Mouse (Mus musculus) testis, adult 2 months (tissue): ENCODE measurements at regions not wholly inside any gene's neighbourhood (a gene's known extent, or its start where the extent isn't known, plus 50 kb on each side); places are given as distances from the start of the nearest gene placed in this dataset.

Experiments used
- CTCF ChIP-seq: fragments of 200-500 bp; IDR thresholded peaks from 2 replicates; pipeline ENCODE4 v1.5.1; 2012; ENCODE audit warnings: low read depth, mild to moderate bottlenecking, inconsistent platforms, low read length, moderate library complexity; ENCODE audit not compliant: control insufficient read depth, insufficient read depth, insufficient replicate concordance
- POLR2A ChIP-seq: fragments of 200-500 bp; IDR thresholded peaks from 2 replicates; pipeline ENCODE4 v1.6.1; 2012; ENCODE audit warnings: low read depth, mild to moderate bottlenecking, inconsistent platforms, low read length, moderate library complexity; ENCODE audit not compliant: control insufficient read depth

DNA sequence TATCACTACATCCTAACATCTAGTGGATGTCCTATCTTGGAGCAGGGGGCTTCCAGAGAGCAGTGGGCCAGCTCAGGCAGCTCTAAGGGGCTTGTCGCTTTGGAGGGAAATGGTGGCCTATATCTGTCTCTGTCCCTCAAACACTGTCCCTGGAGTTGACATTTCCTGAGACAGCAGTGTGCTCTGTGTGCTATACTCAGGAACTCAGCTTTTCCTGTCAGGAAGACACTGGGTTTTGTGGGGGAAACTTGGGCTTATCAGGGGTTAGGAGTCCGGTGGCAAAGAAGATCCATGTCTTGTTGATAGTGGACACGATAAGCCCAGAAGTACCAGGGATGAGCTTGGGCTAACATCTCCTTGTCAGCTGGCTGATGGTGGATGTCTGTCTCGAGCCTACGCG lies 187.6 kb upstream of the Bmper start:
- TF ChIP-seq POLR2A: no peak
- TF ChIP-seq CTCF: no peak
